Mouse (Mus musculus): ENCODE results near the gene Atp2c1.

Gene Atp2c1

GRCm38 (mm10) chr9:105488363-105488762, 38.8 kb downstream of the Atp2c1 start:
- no peak for DNase-seq (ENCODE audit: low spot score)

- DNase-seq (ENCODE audit: low spot score): no peak
These were observed 42.6 kb downstream of the Atp2c1 start for GRCm38 (mm10) chr9:105484338-105485084.

- DNase-seq (ENCODE audit: low spot score): no peak
These were observed 43.2 kb downstream of the Atp2c1 start for GRCm38 (mm10) chr9:105483880-105484279.

- DNase-seq (ENCODE audit: low spot score): no peak
These were observed 44.2 kb downstream of the Atp2c1 start for GRCm38 (mm10) chr9:105482715-105483510.

GRCm38 (mm10) chr9:105482070-105482469, 45.0 kb downstream of the Atp2c1 start:
- no peak for DNase-seq (ENCODE audit: low spot score)

- no peak for DNase-seq (ENCODE audit: low spot score)
These were observed 51.0 kb downstream of the Atp2c1 start for GRCm38 (mm10) chr9:105476134-105476533.

- DNase-seq (ENCODE audit: low spot score): no peak
These were observed 52.2 kb downstream of the Atp2c1 start for GRCm38 (mm10) chr9:105474910-105475309.

GRCm38 (mm10) chr9:105467787-105468186, 59.3 kb downstream of the Atp2c1 start:
- no peak for DNase-seq (ENCODE audit: low spot score)

- no peak for DNase-seq (ENCODE audit: low spot score)
These were observed 65.6 kb downstream of the Atp2c1 start for GRCm38 (mm10) chr9:105461496-105461895.

- no peak for DNase-seq (ENCODE audit: low spot score)
These were observed 68.1 kb downstream of the Atp2c1 start for GRCm38 (mm10) chr9:105459032-105459431.

GRCm38 (mm10) chr9:105408549-105408948, 118.6 kb downstream of the Atp2c1 start:
- DNase-seq (ENCODE audit: low spot score): no peak

GRCm38 (mm10) chr9:105395218-105395627, 131.9 kb downstream of the Atp2c1 start, which contains the start of the genes Aste1 and Nek11:
Gene Aste1 (plus strand): TSS chr9:105395392.
Gene Nek11 (minus strand): TSS chr9:105395524.
- peak; percentile 76 for DNase-seq (ENCODE audit: low spot score)

GRCm38 (mm10) chr9:105394720-105395119, 132.4 kb downstream of the Atp2c1 start:
- DNase-seq (ENCODE audit: low spot score): no peak

- DNase-seq (ENCODE audit: low spot score): no peak
These were observed 136.5 kb downstream of the Atp2c1 start for GRCm38 (mm10) chr9:105390616-105391015.

GRCm38 (mm10) chr9:105389289-105389688, 137.8 kb downstream of the Atp2c1 start:
- peak; percentile 27 for DNase-seq (ENCODE audit: low spot score)

- no peak for DNase-seq (ENCODE audit: low spot score)
These were observed 139.7 kb downstream of the Atp2c1 start for GRCm38 (mm10) chr9:105387403-105387802.

- DNase-seq (ENCODE audit: low spot score): no peak
These were observed 147.5 kb downstream of the Atp2c1 start for GRCm38 (mm10) chr9:105379533-105380145.

GRCm38 (mm10) chr9:105377622-105378021, 149.5 kb downstream of the Atp2c1 start:
- no peak for DNase-seq (ENCODE audit: low spot score)

- DNase-seq (ENCODE audit: low spot score): no peak
These were observed 150.1 kb downstream of the Atp2c1 start for GRCm38 (mm10) chr9:105376954-105377530.

GRCm38 (mm10) chr9:105376411-105376810, 150.7 kb downstream of the Atp2c1 start:
- no peak for DNase-seq (ENCODE audit: low spot score)

GRCm38 (mm10) chr9:105374361-105374760, 152.8 kb downstream of the Atp2c1 start:
- DNase-seq (ENCODE audit: low spot score): no peak

GRCm38 (mm10) chr9:105368605-105369004, 158.5 kb downstream of the Atp2c1 start:
- no peak for DNase-seq (ENCODE audit: low spot score)

Measured in urinary bladder, postnatal 10 days (tissue).